Mouse (Mus musculus) effector memory CD4-positive, alpha-beta T cell, adult 5 months (primary cell): ENCODE measurements around the gene Gm5938. TPM values are rescaled to one million over a fixed set of nuclear protein-coding genes. Genes with fewer than 3 reads are reported as not detected.

Experiments used
- polyA plus RNA-seq: library from polyadenylated mRNA; unstranded; fragments of 100-300 nt; shearing (Covaris generic); gene quantifications from one replicate; pipeline ENCODE4 v1.2.1, GENCODE M21; 2017

The Gm5938 gene
- polyA plus RNA-seq: not detected

GRCm38 (mm10) chrX:78125167-78125566 lies at the start of gene Gm5938:
Gm5938 (plus strand) TSS chrX:78125467.

GRCm38 (mm10) chrX:78091274-78091673 lies 34.0 kb upstream of the Gm5938 start, which contains the start of gene Obp1a:
Obp1a (minus strand) TSS chrX:78091374.

Other genes with a start within 250 kb of the Gm5938 start
- gene 5430402E10Rik, start 200.4 kb upstream of the Gm5938 start, polyA plus RNA-seq: not detected
- gene Obp1a, start 34.1 kb upstream of the Gm5938 start, polyA plus RNA-seq: not detected
- not detected for gene Obp1b, start 61.3 kb downstream of the Gm5938 start, polyA plus RNA-seq
- gene Gm14743, start 120.5 kb downstream of the Gm5938 start, polyA plus RNA-seq: not detected
- not detected for gene 4930480E11Rik, start 244.2 kb downstream of the Gm5938 start, polyA plus RNA-seq